Mouse (Mus musculus) heart, postnatal 10 days (tissue): ENCODE measurements at regions not wholly inside any gene's neighbourhood (a gene's known extent, or its start where the extent isn't known, plus 50 kb on each side); places are given as distances from the start of the nearest gene placed in this dataset.

Experiments used
- DNase-seq, 2 experiments: peaks; one replicate each; pipeline ENCODE4 v3.0.0; 2021
- intact Hi-C: fragments of 180-260 bp; cut with DNase I; formaldehyde crosslinking; loops from one replicate; pipeline ENCODE4 v1.15.1; 2025

- no peak for DNase-seq
- intact Hi-C loops: no loop called here
These were observed 92.5 kb upstream of the Trpm1 start for GRCm38 (mm10) chr7:64061170-64061569.

GRCm38 (mm10) chr7:64060582-64060981 is 93.1 kb upstream of the Trpm1 start:
- no peak for DNase-seq

GRCm38 (mm10) chr7:64060051-64060450 is 93.6 kb upstream of the Trpm1 start:
- intact Hi-C loops: no loop called here
- DNase-seq: no peak

More at GRCm38 (mm10) chr7:64060582-64060981, 93.1 kb upstream of the Trpm1 start:
- intact Hi-C loops: no loop called here

- intact Hi-C loops: loop anchor here (5.0 to 10.0 kb wide), 2 partner anchors 96 to 121 kb away; partner anchors contain the start of genes Klf13 and Trpm1
- DNase-seq: no peak
These were observed 95.3 kb upstream of the Trpm1 start for GRCm38 (mm10) chr7:64058282-64058872.

DNA sequence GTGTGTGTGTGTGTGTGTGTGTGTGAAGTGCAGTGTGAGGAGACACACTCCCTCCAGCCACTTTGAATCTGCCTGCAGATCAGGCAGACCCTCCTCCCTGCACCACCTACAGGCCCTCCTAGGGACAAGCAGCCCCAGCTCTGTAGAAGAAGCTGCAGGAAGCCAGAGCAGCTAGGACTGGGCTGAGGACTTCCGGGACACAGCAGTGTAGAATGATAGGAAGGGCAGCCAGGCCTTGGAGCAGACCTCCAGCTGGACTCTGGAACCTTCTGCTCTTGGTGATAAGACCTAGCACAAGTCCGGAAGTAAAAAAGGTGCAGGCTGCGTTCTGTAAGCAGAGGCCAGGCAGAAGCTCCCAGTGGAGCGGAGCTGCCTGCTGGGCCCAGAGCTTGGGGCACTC is 95.8 kb upstream of the Trpm1 start:
- intact Hi-C loops: loop anchor here (5.0 to 10.0 kb wide), 2 partner anchors 97 to 121 kb away; partner anchors contain the start of genes Klf13 and Trpm1
- DNase-seq: peak; percentile 49 to 57

- no peak for DNase-seq
- intact Hi-C loops: loop anchor here (5.0 to 10.0 kb wide), 2 partner anchors 98 to 119 kb away; partner anchors contain the start of genes Klf13 and Trpm1
These were observed 97.1 kb upstream of the Trpm1 start for GRCm38 (mm10) chr7:64056498-64056897.

- intact Hi-C loops: loop anchor here (5.0 to 10.0 kb wide), 2 partner anchors 100 to 118 kb away; partner anchors contain the start of genes Klf13 and Trpm1
- DNase-seq: no peak
These were observed 98.6 kb upstream of the Trpm1 start for GRCm38 (mm10) chr7:64054996-64055395.

DNA sequence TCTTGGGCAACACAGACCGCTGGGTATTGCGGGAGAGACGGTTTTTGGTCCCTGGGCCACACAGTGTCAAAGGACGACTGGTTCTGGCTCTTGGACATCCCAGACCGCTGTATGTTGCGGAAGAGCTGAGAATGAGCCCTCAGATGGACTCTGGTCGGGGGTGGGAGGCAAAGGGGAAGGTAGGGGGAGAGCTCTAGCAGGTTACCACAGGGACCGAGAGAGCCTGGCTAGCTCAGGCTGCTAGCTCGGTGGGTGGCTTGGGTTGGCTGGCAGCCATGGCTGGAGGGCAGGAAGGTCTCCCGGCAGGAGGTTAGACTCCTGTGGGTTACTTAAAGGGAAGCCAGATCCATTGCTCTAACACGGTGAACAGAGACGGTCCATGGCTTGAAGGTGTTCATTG is 99.9 kb upstream of the Trpm1 start:
- intact Hi-C loops: loop anchor here (10.0 kb wide), 1 partner anchor 101 kb away; the partner anchor contains the start of gene Trpm1
- no peak for DNase-seq

DNA sequence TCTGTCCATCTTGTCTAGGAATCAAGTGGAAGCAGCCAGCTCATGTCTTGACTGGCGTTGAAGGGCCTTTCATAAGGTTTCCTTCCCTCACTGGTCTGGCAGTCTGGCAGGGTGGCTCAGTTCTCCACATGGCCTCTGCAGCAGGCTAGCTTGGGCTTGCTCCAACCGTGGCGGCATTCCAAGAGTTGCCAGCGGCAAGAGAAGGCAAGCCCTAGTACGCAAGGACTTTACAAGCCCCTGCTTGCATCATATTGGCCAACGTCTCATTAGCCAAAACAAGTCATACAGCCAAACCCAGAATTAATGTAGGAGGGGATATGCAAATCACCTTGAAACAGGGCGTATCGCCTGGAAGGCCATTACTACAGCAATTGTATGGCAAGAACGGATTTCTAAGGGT is 101.2 kb upstream of the Trpm1 start:
- DNase-seq: peak; percentile 54 to 69
- intact Hi-C loops: loop anchor here (10.0 kb wide), 1 partner anchor 102 kb away; the partner anchor contains the start of gene Trpm1

GRCm38 (mm10) chr7:64050826-64051401 is 102.7 kb upstream of the Trpm1 start:
- intact Hi-C loops: loop anchor here (10.0 kb wide), 1 partner anchor 104 kb away; the partner anchor contains the start of gene Trpm1

DNA sequence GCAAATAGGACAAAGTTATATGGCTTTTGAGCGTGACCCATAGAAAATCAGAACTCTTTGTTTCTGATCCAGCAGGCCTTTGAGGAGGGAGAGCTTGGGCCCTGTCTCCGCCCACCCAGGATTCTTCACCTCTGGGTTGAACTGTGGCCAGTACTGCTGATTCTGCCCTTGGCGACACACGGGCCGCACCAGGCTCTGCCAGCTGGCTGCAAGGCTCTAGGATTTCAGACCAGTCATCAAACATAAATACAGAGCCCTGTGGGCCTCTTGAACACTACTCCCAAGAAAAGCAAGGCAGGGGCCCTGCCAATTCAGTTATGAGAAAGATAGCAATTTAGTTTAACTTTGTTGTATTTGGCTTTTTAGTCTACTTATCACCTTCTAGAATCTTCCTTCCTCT is 103.4 kb upstream of the Trpm1 start:
- intact Hi-C loops: loop anchor here (10.0 kb wide), 1 partner anchor 105 kb away; the partner anchor contains the start of gene Trpm1

More at GRCm38 (mm10) chr7:64050826-64051401, 102.7 kb upstream of the Trpm1 start:
- no peak for DNase-seq

GRCm38 (mm10) chr7:64049183-64049965 is 104.3 kb upstream of the Trpm1 start:
- DNase-seq: peak in 1 of 2 experiments; percentile 45
- intact Hi-C loops: no loop called here

More for the DNA sequence above, 103.4 kb upstream of the Trpm1 start:
- DNase-seq: peak; percentile 73 to 83

DNA sequence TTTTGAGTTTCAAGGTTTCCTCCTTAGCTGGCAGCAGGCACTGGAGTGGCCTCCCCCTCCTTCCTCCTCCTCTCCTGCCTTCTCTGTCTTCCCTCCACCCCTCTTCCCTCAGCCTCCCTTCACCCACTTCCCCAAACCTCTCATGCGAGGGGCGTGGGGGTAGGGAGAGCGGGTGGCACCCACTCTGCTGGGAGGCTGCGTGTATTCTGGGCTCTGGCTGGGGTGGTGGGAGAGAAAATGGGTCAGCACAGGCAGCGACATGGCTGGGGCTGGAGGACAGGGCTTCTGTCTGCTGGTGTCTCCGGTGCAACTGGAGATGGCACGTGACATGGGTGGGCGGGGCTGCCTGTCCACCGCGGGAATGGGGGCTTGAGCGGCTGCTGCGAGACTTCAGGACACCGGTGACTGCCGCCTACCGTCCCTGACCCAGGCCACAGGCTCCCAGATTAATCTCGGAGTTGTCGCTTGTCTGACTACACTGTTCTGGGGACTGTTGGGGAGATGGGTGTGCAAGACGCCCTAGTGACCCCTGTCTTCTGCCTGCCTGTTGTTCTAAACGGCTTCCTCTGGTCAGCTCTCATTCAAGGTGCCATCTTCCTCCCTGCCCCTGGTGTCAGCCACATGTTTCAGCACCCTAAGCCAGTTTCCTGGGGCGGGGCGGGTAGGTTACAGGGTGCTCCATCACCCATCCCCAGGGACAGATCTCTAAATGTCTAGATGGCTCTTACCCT is 105.0 kb upstream of the Trpm1 start:
- intact Hi-C loops: no loop called here
- peak; percentile 71 to 80 for DNase-seq

DNA sequence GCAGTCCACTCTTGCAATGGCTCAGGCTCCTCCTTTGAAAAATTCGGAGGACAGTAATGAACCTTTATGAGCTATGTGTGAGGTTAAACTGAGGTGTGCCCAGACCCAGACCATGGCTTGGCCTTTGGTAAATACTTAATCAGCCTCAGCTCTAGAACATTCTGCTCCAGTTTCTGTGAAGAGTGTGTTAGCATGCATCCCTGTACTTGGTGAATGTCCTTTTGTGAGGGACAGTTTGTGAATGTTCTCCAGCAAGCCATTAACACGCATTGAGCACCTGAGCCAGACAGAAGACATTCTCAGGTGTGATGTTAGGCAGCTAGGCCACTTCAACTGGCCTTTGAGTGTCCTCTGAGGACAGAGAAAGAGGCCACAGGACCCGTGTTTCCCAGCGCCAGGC is 105.8 kb upstream of the Trpm1 start:
- intact Hi-C loops: no loop called here
- no peak for DNase-seq

DNA sequence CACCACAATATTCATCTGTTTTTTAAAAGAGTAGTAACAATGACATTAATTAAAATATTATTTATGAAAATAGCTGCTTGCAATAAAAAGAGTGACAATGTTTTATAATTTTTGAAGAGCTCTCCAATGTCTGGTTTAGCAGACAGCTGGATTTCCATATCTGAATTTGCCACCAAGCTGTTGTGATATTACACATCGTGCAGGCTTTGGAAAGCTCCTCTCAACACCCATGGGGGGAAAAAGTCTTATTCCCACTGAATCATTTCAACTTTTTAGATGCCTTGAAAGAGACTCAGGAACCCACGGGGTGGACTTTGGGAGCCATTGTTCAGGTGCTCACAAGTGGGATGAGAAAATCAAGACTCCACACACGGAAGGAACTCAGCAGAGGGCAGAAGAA is 106.6 kb upstream of the Klf13 start:
- intact Hi-C loops: no loop called here
- DNase-seq: no peak

- intact Hi-C loops: no loop called here
- DNase-seq: no peak
These were observed 104.3 kb upstream of the Klf13 start for GRCm38 (mm10) chr7:64042978-64043377.

DNA sequence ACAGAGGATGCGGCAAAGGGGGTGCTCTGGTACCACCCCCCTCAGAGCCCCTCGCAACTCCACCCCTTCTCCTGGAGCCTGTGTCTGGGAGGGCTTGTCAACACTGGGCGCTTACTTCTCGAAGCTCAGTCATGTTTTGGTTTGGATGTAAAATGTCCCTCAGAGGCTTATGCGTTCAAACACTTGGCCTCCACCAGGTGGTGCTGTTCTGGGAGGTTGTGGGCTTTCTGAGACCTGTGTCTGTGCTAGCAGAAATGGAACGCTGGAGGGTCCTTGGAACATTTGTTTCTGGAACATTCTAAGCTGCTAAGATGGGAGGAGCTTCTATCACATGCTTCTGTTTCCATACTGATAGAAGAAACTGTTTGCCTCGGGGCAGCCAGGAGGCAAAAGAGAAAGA is 102.6 kb upstream of the Klf13 start:
- DNase-seq: no peak
- intact Hi-C loops: no loop called here

- no peak for DNase-seq
- intact Hi-C loops: no loop called here
These were observed 101.5 kb upstream of the Klf13 start for GRCm38 (mm10) chr7:64040026-64040737.

DNA sequence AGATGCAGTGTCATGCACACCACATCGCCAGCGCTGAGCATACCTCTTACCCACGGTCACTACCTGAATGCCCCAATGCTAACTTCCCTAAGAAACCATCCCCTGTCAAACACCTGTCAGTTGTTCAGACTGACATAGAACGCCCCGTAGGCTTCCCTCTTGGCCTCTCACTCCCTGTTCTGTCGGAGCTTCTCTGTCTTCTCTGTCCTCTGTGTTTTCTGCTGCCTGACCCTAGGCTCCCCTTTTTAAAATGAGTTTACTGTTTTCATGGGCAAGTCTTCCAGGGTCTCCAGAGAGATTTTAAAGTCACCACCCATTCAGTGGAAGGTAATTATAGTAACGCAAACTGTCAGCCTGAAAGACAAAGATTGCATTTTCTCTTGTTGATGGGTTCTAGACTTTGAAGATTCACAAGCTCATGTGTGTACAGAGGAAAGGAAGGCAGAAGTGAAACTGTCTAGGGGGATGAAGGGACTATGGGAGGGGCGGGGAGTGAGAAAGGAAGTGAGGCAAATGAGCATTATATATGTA is 99.1 kb upstream of the Klf13 start:
- DNase-seq: no peak
- intact Hi-C loops: no loop called here

GRCm38 (mm10) chr7:64036154-64036553 is 97.4 kb upstream of the Klf13 start:
- intact Hi-C loops: no loop called here
- no peak for DNase-seq
